Mouse (Mus musculus): ENCODE measurements around the gene Blm. TPM values are rescaled to one million over a fixed set of nuclear protein-coding genes. Genes with fewer than 3 reads are reported as not detected.

The Blm gene
- polyA plus RNA-seq, 1 experiment from 2014 or later = 12.8 TPM

GRCm38 (mm10) chr7:80412279-80412678, 122.6 kb downstream of the Blm start:
- 80% methylated on average over 10 of the region's 10 CpGs for WGBS
- no peak overlapping the region for H3K9ac ChIP-seq (ENCODE audit: low read depth, low read length)
- H3K9me3 ChIP-seq (ENCODE audit: control insufficient read depth, low read length) = no peaks in the 10 kb centered on the region
- ATAC-seq = no peak
- H3K27ac ChIP-seq (ENCODE audit: low read length) = no peak overlapping the region
- no peak overlapping the region for H3K4me2 ChIP-seq (ENCODE audit: low read depth, low read length)
- peaks cover 5% of the 10 kb centered on the region for H3K4me1 ChIP-seq (ENCODE audit: control insufficient read depth, insufficient read depth, low read length)
- H3K27me3 ChIP-seq (replicated peaks; ENCODE audit: control insufficient read depth, insufficient read depth, low read length) = no peaks in the 10 kb centered on the region
- H3K4me3 ChIP-seq (ENCODE audit: low read length) = no peak overlapping the region
- H3K36me3 ChIP-seq (ENCODE audit: control insufficient read depth, insufficient read depth, low read length) = no peaks in the 10 kb centered on the region

- Histone ChIP-seq H3K4me2 (ENCODE audit: low read depth, low read length) (no peak overlapping the region), H3K4me1 (ENCODE audit: control insufficient read depth, insufficient read depth, low read length) (peaks cover 5% of the 10 kb centered on the region), H3K4me3 (ENCODE audit: low read length) (no peak overlapping the region), H3K27ac (ENCODE audit: low read length) (no peak overlapping the region), H3K27me3 (replicated peaks; ENCODE audit: control insufficient read depth, insufficient read depth, low read length) (no peaks in the 10 kb centered on the region), H3K9me3 (ENCODE audit: control insufficient read depth, low read length) (no peaks in the 10 kb centered on the region), H3K9ac (ENCODE audit: low read depth, low read length) (no peak overlapping the region), H3K36me3 (ENCODE audit: control insufficient read depth, insufficient read depth, low read length) (no peaks in the 10 kb centered on the region)
- no peak for ATAC-seq
- 83% methylated on average over 9 of the region's 9 CpGs for WGBS
Observed at GRCm38 (mm10) chr7:80410380-80410779, 124.5 kb downstream of the Blm start.

GRCm38 (mm10) chr7:80407712-80408111, 127.2 kb downstream of the Blm start:
- WGBS = 63% methylated on average over 9 of the region's 9 CpGs
- H3K4me2 ChIP-seq (ENCODE audit: low read depth, low read length) = no peak overlapping the region
- no peaks in the 10 kb centered on the region for H3K27me3 ChIP-seq (replicated peaks; ENCODE audit: control insufficient read depth, insufficient read depth, low read length)
- H3K9me3 ChIP-seq (ENCODE audit: control insufficient read depth, low read length) = no peaks in the 10 kb centered on the region
- peaks cover 14% of the 10 kb centered on the region for H3K4me1 ChIP-seq (ENCODE audit: control insufficient read depth, insufficient read depth, low read length)
- no peaks in the 10 kb centered on the region for H3K36me3 ChIP-seq (ENCODE audit: control insufficient read depth, insufficient read depth, low read length)
- no peak overlapping the region for H3K27ac ChIP-seq (ENCODE audit: low read length)
- ATAC-seq = no peak
- no peak overlapping the region for H3K4me3 ChIP-seq (ENCODE audit: low read length)
- H3K9ac ChIP-seq (ENCODE audit: low read depth, low read length) = 0 out of 2 replicates have a peak overlapping the region, but pooled peaks have one; percentile 36

GRCm38 (mm10) chr7:80406186-80406585, 128.7 kb downstream of the Blm start:
- no peak overlapping the region for H3K9ac ChIP-seq (ENCODE audit: low read depth, low read length)
- WGBS = 81% methylated on average over 3 of the region's 3 CpGs
- no peaks in the 10 kb centered on the region for H3K9me3 ChIP-seq (ENCODE audit: control insufficient read depth, low read length)
- no peak overlapping the region for H3K4me3 ChIP-seq (ENCODE audit: low read length)
- no peaks in the 10 kb centered on the region for H3K36me3 ChIP-seq (ENCODE audit: control insufficient read depth, insufficient read depth, low read length)
- no peak for ATAC-seq
- no peaks in the 10 kb centered on the region for H3K27me3 ChIP-seq (replicated peaks; ENCODE audit: control insufficient read depth, insufficient read depth, low read length)
- no peak overlapping the region for H3K27ac ChIP-seq (ENCODE audit: low read length)
- peaks cover 20% of the 10 kb centered on the region for H3K4me1 ChIP-seq (ENCODE audit: control insufficient read depth, insufficient read depth, low read length)
- no peak overlapping the region for H3K4me2 ChIP-seq (ENCODE audit: low read depth, low read length)

GRCm38 (mm10) chr7:80405188-80405695, 129.7 kb downstream of the Blm start, which contains the start of gene Furin:
Furin (minus strand) TSS chr7:80405436.
- no peak for ATAC-seq
- Histone ChIP-seq H3K4me2 (ENCODE audit: low read depth, low read length) (no peak within 1 kb of the TSS), H3K36me3 (ENCODE audit: control insufficient read depth, insufficient read depth, low read length) (no peaks in the 10 kb centered on the region), H3K4me1 (ENCODE audit: control insufficient read depth, insufficient read depth, low read length) (peaks cover 29% of the 10 kb centered on the region), H3K27me3 (replicated peaks; ENCODE audit: control insufficient read depth, insufficient read depth, low read length) (no peaks in the 10 kb centered on the region), H3K9ac (ENCODE audit: low read depth, low read length) (no peak within 1 kb of the TSS; the same call in 1 of the 2 replicates), H3K9me3 (ENCODE audit: control insufficient read depth, low read length) (no peaks in the 10 kb centered on the region), H3K4me3 (ENCODE audit: low read length) (no peak within 1 kb of the TSS), H3K27ac (ENCODE audit: low read length) (no peak within 1 kb of the TSS)
- 67% methylated on average over 9 of the region's 9 CpGs for WGBS

Other genes with a start within 250 kb of the Blm start
- 101 and 102 TPM in 2 replicates for gene Prc1, start 240.7 kb downstream of the Blm start, polyA plus RNA-seq (2015; fragmentation: Nextera tagmentation; extraction: Ambion mirVana)
- gene Rccd1, start 210.7 kb downstream of the Blm start, polyA plus RNA-seq (2015; fragmentation: Nextera tagmentation; extraction: Ambion mirVana) = 7.9 and 8.3 TPM in 2 replicates
- gene Unc45a, start 194.1 kb downstream of the Blm start, polyA plus RNA-seq (2015; fragmentation: Nextera tagmentation; extraction: Ambion mirVana) = 35.0 and 38.5 TPM in 2 replicates
- 15.1 and 18.7 TPM in 2 replicates for gene Hddc3, start 192.0 kb downstream of the Blm start, polyA plus RNA-seq (2015; fragmentation: Nextera tagmentation; extraction: Ambion mirVana)
- 8.0 and 10.0 TPM in 2 replicates for gene Man2a2, start 163.7 kb downstream of the Blm start, polyA plus RNA-seq (2015; fragmentation: Nextera tagmentation; extraction: Ambion mirVana)
- gene Fes, start 147.2 kb downstream of the Blm start, polyA plus RNA-seq (2015; fragmentation: Nextera tagmentation; extraction: Ambion mirVana) = 10.9 and 11.6 TPM in 2 replicates
- gene Furin, start 129.7 kb downstream of the Blm start, polyA plus RNA-seq (2015; fragmentation: Nextera tagmentation; extraction: Ambion mirVana) = 7.8 and 9.7 TPM in 2 replicates
- 9.6 and 11.8 TPM in 2 replicates for gene Crtc3, start 153.8 kb upstream of the Blm start, polyA plus RNA-seq (2015; fragmentation: Nextera tagmentation; extraction: Ambion mirVana)

Data from intestine, embryonic 16.5 days (tissue).